Comparison of ENCODE assay signal across 9 mouse cellular contexts in genomic region chr6:71268929-71269685, GRCm38 (mm10). TPM values are rescaled to one million over a fixed set of nuclear protein-coding genes. Genes with fewer than 3 reads are reported as not detected.
DNase-seq lines count a peak whose midpoint lies in the region; TF ChIP-seq lines count a peak whose summit lies in the region.
"Had no signal": no experiment of that assay in that cellular context is flagged by ENCODE, and none has a peak within 500 bp of the region (broad histone marks: within the 10 kb centered on the region; RNA-seq: fewer than 3 reads in every experiment).

No protein-coding gene starts in this region.

- TF ChIP-seq CTCF in E14TG2a.4 (conservative IDR thresholded peaks at IDR 0.05; ENCODE audit: low read length), result peak; percentile 65

- no peaks in the 10 kb centered on the region for H3K27me3 ChIP-seq in E14TG2a.4 (ENCODE audit: insufficient read depth, low read length)
- H3K27me3 ChIP-seq: limb, embryonic 13.5 days had no signal

- peaks cover 6% of the 10 kb centered on the region; the same call in 1 of the 2 replicates for H3K9me3 ChIP-seq in E14TG2a.4 (ENCODE audit: low read length)
- H3K9me3 ChIP-seq: limb, embryonic 13.5 days had no signal

- H3K4me1 ChIP-seq in E14TG2a.4 (replicated peaks; ENCODE audit: low read depth, low read length), result peaks cover 71% of the 10 kb centered on the region

- peak; percentile 42 for DNase-seq in gastrocnemius, postnatal 25 days
- DNase-seq in gastrocnemius, postnatal 4 days (ENCODE audit: low spot score in 2 of 2), result no peak
- peak; percentile 49 for DNase-seq in embryo, embryonic 10.5 days (ENCODE audit: low spot score)
- DNase-seq in kidney, postnatal 4 days, result peak; percentile 19 to 36
- no peak for DNase-seq in adrenal gland, postnatal 25 days
- no peak for DNase-seq in spleen, adult 12 weeks (ENCODE audit: low spot score)
- no peak for DNase-seq in ovary, postnatal 14 days (ENCODE audit: low spot score)

- peak overlapping the region; percentile 98 for H3K4me3 ChIP-seq in E14TG2a.4 (replicated peaks; ENCODE audit: low read length)
- H3K4me3 ChIP-seq: limb, embryonic 13.5 days had no signal

- peaks cover 6% of the 10 kb centered on the region; the same call in 1 of the 2 replicates for H3K36me3 ChIP-seq in E14TG2a.4 (ENCODE audit: insufficient read depth, low read length)
- H3K36me3 ChIP-seq: limb, embryonic 13.5 days had no signal

RNA-seq across cellular contexts. Expression of gene Krcc1, which starts 2.4 kb away (rescaled TPM):
- total RNA-seq in gastrocnemius, postnatal 25 days (2021), result 10 to 100 TPM; 23.2 to 27.4 TPM
- total RNA-seq in gastrocnemius, postnatal 4 days (2021), result 10 to 100 TPM; 50.6 to 51.8 TPM
- 74.3 and 76.3 TPM in 2 replicates for total RNA-seq in adrenal gland, postnatal 25 days (2021)

RNA-seq across cellular contexts. Expression of gene Smyd1, which starts 52.9 kb away (rescaled TPM):
- 100 to 1,000 TPM; 292 to 319 TPM for total RNA-seq in gastrocnemius, postnatal 25 days (2021)
- 100 to 1,000 TPM; 153 to 163 TPM for total RNA-seq in gastrocnemius, postnatal 4 days (2021)
- total RNA-seq in adrenal gland, postnatal 25 days (2021), result 0.30 TPM in 1 of 2 replicates, not detected in the other

RNA-seq across cellular contexts. Expression of gene Cd8b1, which starts 53.5 kb away (rescaled TPM):
- total RNA-seq in gastrocnemius, postnatal 25 days (2021), result under 1 TPM in 1 of 2 experiments, not detected in 1; 0.29 TPM
- under 1 TPM in 1 of 2 experiments, not detected in 1; 0.37 TPM for total RNA-seq in gastrocnemius, postnatal 4 days (2021)
- total RNA-seq in adrenal gland, postnatal 25 days (2021), result not detected in 2 replicates

Comparison
In these comparisons a context has a peak if more than half of its experiments do, and no peak if none do; other contexts are left out.
1. DNase-seq: peak in gastrocnemius, postnatal 25 days (single experiment), embryo, embryonic 10.5 days (single experiment) and kidney, postnatal 4 days (2 of 2); none in gastrocnemius, postnatal 4 days (0 of 2), adrenal gland, postnatal 25 days (single experiment), spleen, adult 12 weeks (single experiment) and ovary, postnatal 14 days (single experiment).
2. RNA of gene Smyd1, which starts 52.9 kb away (total RNA-seq): 292 to 319 TPM in gastrocnemius, postnatal 25 days and 153 to 163 TPM in gastrocnemius, postnatal 4 days; 0.30 TPM in adrenal gland, postnatal 25 days; every median in the first group is over 100 times any median in the second.